Mouse (Mus musculus) neural tube, embryonic 13.5 days (tissue): Measurements from ENCODE around the gene Eef2k. TPM values are rescaled to one million over a fixed set of nuclear protein-coding genes. Genes with fewer than 3 reads are reported as not detected.

Experiments
- ATAC-seq: fragments of 200-750 bp; cut with Nextera tagmentation; 2 replicates; pipeline ENCODE4 v1.8.0; 2017; ENCODE audit warnings: low read depth, mild to moderate bottlenecking, moderate TSS enrichment, moderate library complexity
- H3K27ac ChIP-seq: fragments of 300-500 bp; sonication (generic); replicated peaks from 2 replicates; pipeline ENCODE4 v1.5.1; 2015; ENCODE audit warnings: moderate library complexity, mild to moderate bottlenecking, inconsistent platforms
- H3K27me3 ChIP-seq: fragments of 300-500 bp; sonication (generic); 2 replicates; pipeline ENCODE4 v1.6.1; 2015; ENCODE audit warnings: mild to moderate bottlenecking, inconsistent platforms
- H3K36me3 ChIP-seq: fragments of 300-500 bp; sonication (generic); 2 replicates; pipeline ENCODE4 v1.6.1; 2015; ENCODE audit warnings: mild to moderate bottlenecking, inconsistent platforms
- H3K4me1 ChIP-seq: fragments of 300-500 bp; sonication (generic); replicated peaks from 2 replicates; pipeline ENCODE4 v1.6.1; 2015; ENCODE audit warnings: inconsistent platforms
- H3K4me2 ChIP-seq: fragments of 300-500 bp; sonication (generic); 2 replicates; pipeline ENCODE4 v1.6.1; 2015; ENCODE audit warnings: inconsistent platforms, mild to moderate bottlenecking, moderate library complexity
- H3K4me3 ChIP-seq: fragments of 300-500 bp; sonication (generic); 2 replicates; pipeline ENCODE4 v1.5.1; 2015; ENCODE audit warnings: mild to moderate bottlenecking, inconsistent platforms
- H3K9ac ChIP-seq: fragments of 300-500 bp; sonication (generic); 2 replicates; pipeline ENCODE4 v1.6.1; 2015; ENCODE audit warnings: moderate library complexity, mild to moderate bottlenecking, inconsistent platforms
- H3K9me3 ChIP-seq: fragments of 300-500 bp; sonication (generic); 2 replicates; pipeline ENCODE4 v1.6.1; 2016; ENCODE audit warnings: inconsistent platforms
- WGBS: fragments of 180-500 bp; shearing (Covaris S2); methylation state at CpG from one replicate; pipeline ENCODE4 v1.1.7; 2015; 5-methylcytosine and 5-hydroxymethylcytosine counted together
- polyA plus RNA-seq: library from polyadenylated mRNA; unstranded; fragments of >200 nt; fragmentation: Nextera tagmentation; extraction: Ambion mirVana; gene quantifications from 2 replicates; pipeline ENCODE4 v1.2.1, GENCODE M21; 2015

Eef2k gene
- polyA plus RNA-seq, 1 experiment from 2014 or later, result 29.2 TPM

DNA sequence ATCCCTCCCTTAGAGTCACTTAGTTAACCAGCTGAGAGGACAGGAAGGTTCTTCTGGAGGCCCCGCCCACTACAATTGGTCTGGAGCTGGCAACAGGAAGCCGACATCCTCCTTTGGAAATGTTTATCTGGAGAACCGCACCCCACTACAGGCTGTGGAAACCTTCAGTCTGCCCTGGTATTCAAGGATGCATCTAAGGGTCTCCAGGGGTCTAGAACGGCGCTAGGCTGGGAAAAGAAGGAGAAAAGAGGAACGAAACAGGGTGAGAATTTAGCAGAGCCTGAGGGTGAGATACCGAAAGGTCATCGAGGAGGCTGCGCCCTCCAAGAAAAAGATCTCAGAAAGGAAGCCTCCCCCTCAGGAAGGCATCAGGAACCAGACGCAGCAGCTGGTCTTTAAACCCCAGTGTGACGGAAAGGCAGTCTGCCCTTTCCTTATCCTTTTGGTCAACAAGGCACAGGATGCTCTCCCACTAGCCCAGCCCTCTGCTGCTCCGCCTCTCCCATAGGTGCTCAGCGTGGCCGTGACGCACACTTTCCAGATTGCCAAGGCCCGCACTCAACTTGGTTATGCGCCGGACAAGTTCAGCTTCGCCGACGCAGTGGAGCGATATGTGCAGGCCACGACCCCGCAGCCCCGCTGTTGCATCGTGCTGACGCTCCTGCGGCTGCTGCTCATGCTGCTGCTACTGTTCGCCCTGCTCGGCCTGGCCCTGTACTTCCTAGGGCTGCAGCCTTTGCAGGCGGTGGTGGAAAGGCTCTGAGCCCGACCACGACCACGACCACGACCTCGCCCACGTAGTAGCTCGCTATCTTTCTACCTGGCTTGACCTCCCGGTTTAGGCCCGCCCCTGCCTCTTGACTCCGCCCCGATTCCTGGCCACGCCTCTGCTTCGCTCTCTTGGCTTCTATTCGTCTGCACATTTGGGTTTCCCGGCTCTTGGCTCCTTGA lies 11.9 kb upstream of the Eef2k start:
- no peaks in the 10 kb centered on the region for H3K36me3 ChIP-seq
- H3K4me2 ChIP-seq, result peak overlapping the region; percentile 86
- ATAC-seq, result peak; percentile 9; the same call in 1 of the 2 replicates
- no peaks in the 10 kb centered on the region for H3K9me3 ChIP-seq
- peak overlapping the region; percentile 68 for H3K9ac ChIP-seq
- H3K27ac ChIP-seq, result peak overlapping the region; percentile 42; the same call in 1 of the 2 replicates
- 2% methylated on average over 46 of the region's 46 CpGs for WGBS
- H3K27me3 ChIP-seq, result peaks cover 36% of the 10 kb centered on the region
- peaks cover 16% of the 10 kb centered on the region; the same call in 1 of the 2 replicates for H3K4me1 ChIP-seq
- H3K4me3 ChIP-seq, result peak overlapping the region; percentile 51

DNA sequence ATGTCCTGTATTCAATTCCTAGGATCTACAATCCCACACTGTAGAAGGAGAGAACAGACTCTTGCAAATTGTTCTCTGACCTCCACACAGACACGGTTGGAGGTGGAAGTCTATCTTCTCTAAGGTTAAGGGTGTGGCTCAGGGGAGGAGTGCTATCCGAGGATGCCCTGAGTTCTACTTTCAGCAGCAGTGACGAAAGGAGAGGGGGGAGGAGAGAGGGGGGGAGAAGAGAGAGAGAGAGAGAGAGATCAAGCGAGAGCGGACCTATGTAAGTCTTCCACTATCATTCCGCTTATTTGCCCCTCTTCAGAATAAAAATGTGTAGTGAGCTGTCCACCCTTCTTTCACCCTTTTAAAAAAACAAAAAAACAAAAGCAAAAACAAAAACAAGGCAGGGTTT lies 8.2 kb upstream of the Eef2k start:
- H3K4me1 ChIP-seq, result peaks cover 21% of the 10 kb centered on the region; the same call in 1 of the 2 replicates
- H3K9ac ChIP-seq, result peak overlapping the region; percentile 49; the same call in 1 of the 2 replicates
- peak overlapping the region; percentile 56 for H3K4me3 ChIP-seq
- peak overlapping the region; percentile 57 for H3K4me2 ChIP-seq
- H3K27me3 ChIP-seq, result peaks cover 24% of the 10 kb centered on the region
- peak; percentile 4; the same call in 1 of the 2 replicates for ATAC-seq
- no peaks in the 10 kb centered on the region for H3K36me3 ChIP-seq
- no peaks in the 10 kb centered on the region for H3K9me3 ChIP-seq
- WGBS, result 59% methylated on average over 6 of the region's 6 CpGs
- H3K27ac ChIP-seq, result 0 out of 2 replicates have a peak overlapping the region, but pooled peaks have one; percentile 39

DNA sequence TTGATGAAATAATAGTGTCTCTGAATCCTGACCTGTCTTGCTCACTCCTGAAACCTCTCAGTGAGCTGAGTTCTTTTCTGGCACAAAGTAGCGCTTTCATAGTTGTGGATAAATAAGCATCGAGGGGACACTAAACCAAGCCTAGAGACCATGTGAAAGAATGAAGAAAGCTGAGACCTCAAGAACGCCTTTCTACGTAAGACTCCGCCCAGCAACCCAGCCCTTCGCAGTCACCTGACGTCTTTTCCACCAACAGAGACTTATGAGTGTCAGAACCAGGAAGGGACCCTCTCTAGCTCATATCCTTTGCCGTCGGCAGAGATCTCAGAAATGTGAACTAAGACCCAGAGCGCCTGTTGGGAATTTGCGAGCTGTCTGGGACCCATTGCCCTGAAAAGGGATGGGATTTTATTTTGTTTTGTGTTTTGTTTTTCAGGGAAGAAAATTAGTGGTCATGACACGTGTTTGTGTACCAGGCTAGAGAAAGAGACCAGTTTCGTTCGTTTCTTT lies 7.7 kb upstream of the Eef2k start:
- Histone ChIP-seq H3K4me2 (peak overlapping the region; percentile 57), H3K36me3 (no peaks in the 10 kb centered on the region), H3K9me3 (no peaks in the 10 kb centered on the region), H3K27ac (peak overlapping the region; percentile 67; the same call in 1 of the 2 replicates), H3K9ac (peak overlapping the region; percentile 49; the same call in 1 of the 2 replicates), H3K27me3 (peaks cover 19% of the 10 kb centered on the region), H3K4me3 (peak overlapping the region; percentile 56), H3K4me1 (peaks cover 21% of the 10 kb centered on the region; the same call in 1 of the 2 replicates)
- whole genome bisulfite sequencing, result 14% methylated on average over 14 of the region's 14 CpGs
- ATAC-seq, result peak; percentile 80

DNA sequence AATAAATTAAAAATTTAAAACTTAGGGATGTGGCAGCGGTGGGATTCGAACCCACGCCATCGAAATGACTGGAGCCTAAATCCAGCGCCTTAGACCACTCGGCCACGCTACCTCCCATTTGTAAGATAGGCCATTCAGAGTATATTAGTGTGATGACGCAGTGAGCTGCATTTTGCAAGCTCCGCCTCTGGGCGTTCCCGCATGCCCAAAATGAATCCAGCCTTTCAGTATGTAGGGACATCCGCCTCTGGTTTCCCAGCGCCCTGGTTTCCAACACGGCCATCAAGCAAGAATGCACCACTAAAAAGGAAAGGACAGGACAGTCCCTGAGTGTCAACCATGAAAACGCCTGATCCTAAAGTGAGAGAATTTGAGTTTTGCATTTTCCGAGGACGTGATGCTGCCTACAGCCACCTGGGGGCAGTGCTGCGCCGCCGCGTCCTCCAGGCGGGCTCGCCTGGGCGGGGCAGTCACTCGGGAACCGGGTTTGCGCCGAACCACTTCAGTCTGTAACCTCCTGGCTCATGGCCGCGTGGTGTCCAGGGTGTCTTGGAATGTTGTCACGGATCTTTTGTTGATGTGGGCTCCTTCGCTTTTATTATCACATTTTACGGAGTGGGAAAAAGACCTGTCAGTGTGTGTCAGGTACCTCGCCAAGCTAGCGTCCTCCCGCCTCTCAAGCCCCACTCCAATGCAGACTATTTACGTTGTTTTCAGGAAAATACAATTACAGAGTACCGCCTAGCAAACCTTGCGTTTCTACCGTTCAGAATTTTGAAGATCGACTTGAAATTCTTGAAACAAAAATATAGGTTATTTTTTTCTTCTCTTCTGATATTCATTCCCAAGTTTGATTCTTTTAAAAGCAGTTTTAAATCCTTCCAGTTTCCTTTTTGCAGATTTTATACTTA lies 6.9 kb upstream of the Eef2k start:
- ATAC-seq, result peak; percentile 90
- H3K9ac ChIP-seq, result peak overlapping the region; percentile 72
- peak overlapping the region; percentile 83 for H3K27ac ChIP-seq
- WGBS, result 1% methylated on average over 41 of the region's 41 CpGs
- peak overlapping the region; percentile 57 for H3K4me2 ChIP-seq
- H3K4me1 ChIP-seq, result peaks cover 14% of the 10 kb centered on the region; the same call in 1 of the 2 replicates
- no peaks in the 10 kb centered on the region for H3K9me3 ChIP-seq
- no peaks in the 10 kb centered on the region for H3K36me3 ChIP-seq
- H3K4me3 ChIP-seq, result peak overlapping the region; percentile 56
- peaks cover 16% of the 10 kb centered on the region for H3K27me3 ChIP-seq

DNA sequence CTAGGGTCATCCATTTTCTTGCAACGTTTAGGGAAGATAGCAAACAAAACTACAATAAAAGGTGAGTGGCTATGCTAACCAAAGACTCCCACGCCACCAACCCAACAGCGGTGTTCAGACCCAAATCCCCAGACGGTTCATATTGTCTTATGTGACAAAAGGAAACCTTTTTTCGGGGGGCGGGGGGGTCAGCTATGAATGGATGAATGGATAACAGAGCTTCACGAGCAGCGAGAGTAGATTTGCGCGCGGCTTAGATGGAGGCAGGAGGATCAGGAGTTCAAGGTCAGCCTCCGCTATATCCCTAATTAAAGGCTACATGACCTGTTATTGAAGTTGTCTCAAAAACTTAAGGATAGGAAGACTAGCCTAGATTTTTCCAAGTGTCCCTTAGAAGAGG lies 6.3 kb upstream of the Eef2k start:
- H3K27me3 ChIP-seq, result peaks cover 16% of the 10 kb centered on the region
- no peak overlapping the region for H3K27ac ChIP-seq
- ATAC-seq, result no peak
- no peaks in the 10 kb centered on the region for H3K36me3 ChIP-seq
- peak overlapping the region; percentile 57 for H3K4me2 ChIP-seq
- H3K4me3 ChIP-seq, result peak overlapping the region; percentile 56
- WGBS, result 5% methylated on average over 12 of the region's 12 CpGs
- H3K4me1 ChIP-seq, result peaks cover 7% of the 10 kb centered on the region; the same call in 1 of the 2 replicates
- peak overlapping the region; percentile 72 for H3K9ac ChIP-seq
- no peaks in the 10 kb centered on the region for H3K9me3 ChIP-seq

DNA sequence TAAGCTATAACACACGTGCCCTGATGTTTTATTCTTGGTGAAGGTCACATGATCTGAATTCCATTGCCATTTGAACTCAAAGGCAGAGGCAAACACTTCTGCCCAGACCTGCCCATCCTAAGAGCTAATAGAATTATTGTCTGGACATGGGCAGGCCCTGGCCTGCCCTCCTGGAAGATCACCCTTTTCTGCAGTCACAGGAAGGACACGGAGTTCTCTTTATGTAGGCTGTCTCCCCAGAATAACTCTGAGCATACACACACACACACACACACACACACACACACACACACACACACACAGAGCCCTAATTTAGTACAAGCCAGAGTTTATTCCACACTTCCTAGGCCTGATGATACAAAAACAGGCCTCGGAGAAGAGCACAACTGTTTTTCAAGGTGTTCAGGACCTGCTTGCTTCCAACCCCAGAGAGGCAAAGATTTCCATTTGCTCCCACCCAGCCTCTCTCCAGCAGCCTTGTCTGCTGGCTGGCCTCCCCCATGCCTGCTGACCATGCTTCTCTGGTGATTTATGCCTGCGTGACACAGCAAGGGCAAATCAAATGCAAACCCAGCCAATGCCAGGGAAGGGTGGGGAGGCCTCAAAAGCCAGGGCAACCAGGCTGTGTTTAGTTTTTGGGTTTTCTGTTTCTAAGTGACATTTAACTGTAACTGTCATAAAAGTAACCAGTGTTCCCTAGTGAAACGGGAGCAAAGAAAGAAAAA lies 4.0 kb upstream of the Eef2k start:
- H3K4me1 ChIP-seq, result peaks cover 9% of the 10 kb centered on the region
- H3K9me3 ChIP-seq, result no peaks in the 10 kb centered on the region
- no peak overlapping the region for H3K27ac ChIP-seq
- no peaks in the 10 kb centered on the region for H3K27me3 ChIP-seq
- no peak overlapping the region for H3K9ac ChIP-seq
- ATAC-seq, result no peak
- WGBS, result 52% methylated on average over 5 of the region's 5 CpGs
- no peaks in the 10 kb centered on the region for H3K36me3 ChIP-seq
- no peak overlapping the region for H3K4me3 ChIP-seq
- H3K4me2 ChIP-seq, result no peak overlapping the region

DNA sequence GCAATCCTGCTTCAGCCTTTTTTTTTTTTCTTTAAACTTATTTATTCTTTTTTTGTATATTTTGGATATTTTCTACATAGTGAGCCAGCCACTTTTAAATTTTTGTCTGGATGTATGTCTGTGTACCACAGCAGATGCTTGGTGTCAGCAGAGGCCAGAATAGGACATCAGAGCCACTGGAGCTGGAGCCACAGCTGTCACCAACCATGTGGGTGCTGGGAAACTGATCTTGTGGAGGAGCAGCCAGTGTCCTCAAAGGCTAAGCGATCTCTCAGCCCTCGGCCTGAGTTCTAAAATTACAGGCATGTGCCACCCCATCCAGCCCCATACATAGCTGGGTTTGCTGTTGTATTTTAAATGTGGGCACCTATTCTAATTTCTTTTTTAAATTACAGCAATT lies 2.8 kb upstream of the Eef2k start:
- H3K9me3 ChIP-seq, result no peaks in the 10 kb centered on the region
- H3K4me3 ChIP-seq, result no peak overlapping the region
- no peak overlapping the region for H3K9ac ChIP-seq
- H3K27me3 ChIP-seq, result peaks cover under 1% of the 10 kb centered on the region; the same call in 1 of the 2 replicates
- no peaks in the 10 kb centered on the region for H3K36me3 ChIP-seq
- no peak overlapping the region for H3K4me2 ChIP-seq
- H3K27ac ChIP-seq, result no peak overlapping the region
- ATAC-seq, result no peak
- 80% methylated on average over 2 of the region's 2 CpGs for WGBS
- peaks cover 21% of the 10 kb centered on the region for H3K4me1 ChIP-seq

DNA sequence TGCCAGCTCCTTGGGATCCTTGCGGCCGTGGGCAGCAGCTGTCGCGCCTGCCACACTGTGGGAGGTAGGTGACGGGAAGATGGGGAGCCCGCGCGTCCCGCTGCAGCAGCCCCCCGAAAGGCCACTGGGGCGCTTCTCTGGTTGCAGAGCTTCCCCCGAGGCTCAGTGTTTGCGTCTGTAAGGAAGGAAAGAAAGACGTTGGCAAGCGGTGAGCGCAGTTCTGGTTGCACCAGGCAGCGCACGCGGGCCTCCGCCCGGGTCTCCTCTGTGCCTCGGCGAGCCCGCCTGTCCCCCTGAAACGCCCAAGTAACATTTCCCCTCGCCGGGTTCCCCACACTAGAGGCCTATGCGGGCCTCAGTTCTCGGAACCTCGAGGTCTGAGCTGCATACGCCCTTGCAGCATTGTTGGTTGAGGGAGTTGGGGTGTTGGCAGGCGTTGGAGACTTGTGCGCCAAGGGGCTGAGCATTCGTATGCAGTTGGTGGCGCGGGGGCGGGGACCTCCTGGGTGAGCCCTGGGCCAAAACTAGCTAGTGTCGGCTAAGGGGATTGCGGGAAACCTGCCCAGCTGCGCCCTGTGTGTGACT lies 498 bp downstream of the Eef2k start:
- peaks cover 8% of the 10 kb centered on the region for H3K27me3 ChIP-seq
- H3K4me1 ChIP-seq, result peaks cover 22% of the 10 kb centered on the region
- H3K36me3 ChIP-seq, result no peaks in the 10 kb centered on the region
- peak; percentile 88 for ATAC-seq
- under 1% methylated on average over 40 of the region's 40 CpGs for WGBS
- peak overlapping the region; percentile 84 for H3K27ac ChIP-seq
- no peaks in the 10 kb centered on the region for H3K9me3 ChIP-seq
- H3K9ac ChIP-seq, result peak overlapping the region; percentile 76
- peak overlapping the region; percentile 60 for H3K4me2 ChIP-seq
- peak overlapping the region; percentile 51 for H3K4me3 ChIP-seq

DNA sequence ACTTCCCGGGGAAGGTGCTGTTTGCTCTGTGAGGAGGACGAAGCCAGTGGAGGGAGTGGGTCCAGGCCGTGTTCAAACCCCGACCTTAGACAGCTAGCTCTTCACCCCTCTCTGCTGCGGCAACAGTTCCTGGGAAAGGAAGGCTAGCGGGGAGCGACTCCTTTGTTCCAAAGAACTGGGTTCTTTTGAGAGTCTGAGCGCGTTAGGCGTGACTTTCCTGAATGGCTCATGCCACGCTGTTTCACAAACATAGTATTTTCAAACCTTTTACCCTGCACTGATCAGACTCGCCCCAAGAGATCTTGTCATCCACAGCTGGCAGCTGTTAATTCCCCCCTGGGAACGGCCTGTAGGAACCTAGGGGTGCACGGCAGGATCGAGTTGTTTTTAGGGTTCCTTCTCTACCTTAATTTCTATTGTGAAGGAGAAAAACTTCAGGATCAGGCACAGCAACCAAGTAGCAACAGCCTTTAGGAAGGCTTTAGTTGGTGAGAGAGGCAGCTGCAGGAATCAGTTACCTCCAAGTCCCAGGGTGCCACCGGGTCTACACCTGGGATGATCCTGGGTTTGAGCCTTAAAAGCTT lies 1.3 kb downstream of the Eef2k start:
- Histone ChIP-seq H3K27ac (peak overlapping the region; percentile 84), H3K4me3 (peak overlapping the region; percentile 51), H3K9ac (peak overlapping the region; percentile 76), H3K27me3 (peaks cover 8% of the 10 kb centered on the region), H3K9me3 (no peaks in the 10 kb centered on the region), H3K4me1 (peaks cover 28% of the 10 kb centered on the region), H3K36me3 (no peaks in the 10 kb centered on the region), H3K4me2 (peak overlapping the region; percentile 60)
- WGBS, result 2% methylated on average over 16 of the region's 16 CpGs
- peak; percentile 9 for ATAC-seq

DNA sequence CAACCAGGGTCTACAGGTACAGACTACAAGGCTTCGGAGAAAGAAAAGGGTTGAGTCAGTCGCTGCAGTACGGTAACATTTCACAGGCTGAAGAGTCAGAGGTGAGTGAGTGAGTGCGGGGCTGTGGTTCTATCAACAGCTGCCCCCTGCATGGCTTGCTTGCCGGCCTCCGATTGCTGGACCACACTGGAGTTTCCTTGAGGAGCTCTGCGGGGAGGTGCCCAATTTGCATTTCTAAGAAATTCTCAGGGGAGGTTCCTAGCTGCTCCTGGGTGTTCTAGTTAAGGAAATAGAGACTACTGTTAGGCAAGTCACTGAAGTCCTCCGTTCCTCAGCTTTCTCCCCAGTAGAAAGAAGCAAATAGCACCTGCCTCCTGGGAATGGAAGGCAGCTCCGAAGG lies 2.1 kb downstream of the Eef2k start:
- Histone ChIP-seq H3K9me3 (no peaks in the 10 kb centered on the region), H3K9ac (peak overlapping the region; percentile 76), H3K27ac (no peak overlapping the region), H3K36me3 (no peaks in the 10 kb centered on the region), H3K27me3 (peaks cover 8% of the 10 kb centered on the region), H3K4me3 (peak overlapping the region; percentile 51), H3K4me1 (peaks cover 31% of the 10 kb centered on the region), H3K4me2 (peak overlapping the region; percentile 60)
- ATAC-seq, result no peak
- 9% methylated on average over 9 of the region's 9 CpGs for WGBS
